Mouse (Mus musculus) liver, adult 2 months (tissue): Measurements from ENCODE around the gene Osbpl10.

Experiments
- CTCF ChIP-seq: fragments of 200-500 bp; IDR thresholded peaks from 2 replicates; pipeline ENCODE4 v1.5.1; 2011; ENCODE audit warnings: low read depth, low read length, control low read depth
- POLR2A ChIP-seq: fragments of 200-500 bp; IDR thresholded peaks from 2 replicates; pipeline ENCODE4 v1.6.1; 2011; ENCODE audit warnings: low read length, control low read depth; ENCODE audit not compliant: insufficient read depth; ENCODE audit errors: extremely low read depth

DNA sequence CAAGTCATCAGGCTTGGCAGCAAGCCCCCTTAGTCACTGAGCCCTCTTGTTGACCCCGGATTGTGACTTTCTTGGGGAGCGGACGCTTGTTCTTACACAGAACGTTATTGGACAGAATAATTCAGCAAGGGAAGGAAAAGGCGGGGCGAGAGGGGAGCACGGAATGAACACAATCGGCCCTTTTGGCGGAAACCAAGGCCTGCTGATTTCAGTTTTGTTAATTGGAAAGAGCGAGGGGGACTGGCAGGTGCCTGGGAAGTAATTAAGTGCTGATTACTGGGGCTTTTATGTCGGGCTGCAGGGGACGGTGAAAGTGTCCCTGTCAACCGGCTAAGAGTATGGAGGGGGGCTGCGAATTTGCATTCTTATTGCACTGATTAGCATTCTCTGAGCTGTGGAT lies 59.8 kb downstream of the Osbpl10 start:
- TF ChIP-seq POLR2A (no peak), CTCF (no peak)
